Mouse (Mus musculus): Measurements from ENCODE around the gene Cracr2b. TPM values are rescaled to one million over a fixed set of nuclear protein-coding genes. Genes with fewer than 3 reads are reported as not detected.
A peak's percentile ranks its signal among the peaks of the same experiment; 100 is the strongest.

The Cracr2b gene
- polyA plus RNA-seq, 1 experiment from 2014 or later, result 12.7 TPM

DNA sequence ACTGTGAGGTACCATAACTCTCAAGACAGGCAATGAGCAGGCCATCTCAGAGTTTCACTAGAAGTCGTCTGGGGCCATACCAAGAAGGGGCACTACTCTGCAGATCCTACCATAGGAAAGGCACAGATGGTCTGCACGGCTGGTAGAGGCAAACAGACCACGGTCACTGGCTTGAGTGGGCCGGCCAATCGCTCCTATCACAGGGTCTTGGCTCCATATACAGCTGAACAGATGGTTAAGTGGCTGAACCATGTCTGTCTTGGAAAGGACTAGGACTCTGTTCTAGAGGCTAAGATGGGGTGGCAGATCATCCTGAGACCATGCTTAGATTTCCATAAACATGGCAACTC, 41.6 kb downstream of the Cracr2b start:
- H3K4me2 ChIP-seq, result no peak overlapping the region
- no peak overlapping the region for H3K4me3 ChIP-seq
- ATAC-seq (ENCODE audit: insufficient number of reproducible peaks, insufficient read depth, low FRiP score, low TSS enrichment, low read depth), result no peak
- H3K27ac ChIP-seq, result no peak overlapping the region
- no peaks in the 10 kb centered on the region for H3K27me3 ChIP-seq
- no peaks in the 10 kb centered on the region for H3K4me1 ChIP-seq
- H3K9me3 ChIP-seq, result no peaks in the 10 kb centered on the region
- 95% methylated on average over 5 of the region's 5 CpGs for WGBS
- peaks cover 32% of the 10 kb centered on the region for H3K36me3 ChIP-seq
- no peak overlapping the region for H3K9ac ChIP-seq

- no peak for ATAC-seq (ENCODE audit: insufficient number of reproducible peaks, insufficient read depth, low FRiP score, low TSS enrichment, low read depth)
- Histone ChIP-seq H3K4me1 (no peaks in the 10 kb centered on the region), H3K27me3 (no peaks in the 10 kb centered on the region), H3K27ac (no peak overlapping the region), H3K4me3 (no peak overlapping the region), H3K4me2 (no peak overlapping the region), H3K9ac (0 out of 2 replicates have a peak overlapping the region, but pooled peaks have one; percentile 4), H3K9me3 (no peaks in the 10 kb centered on the region), H3K36me3 (peaks cover 31% of the 10 kb centered on the region)
- 86% methylated on average over 2 of the region's 2 CpGs for WGBS
These were observed 45.4 kb downstream of the Cracr2b start for GRCm38 (mm10) chr7:141506278-141506677.

DNA sequence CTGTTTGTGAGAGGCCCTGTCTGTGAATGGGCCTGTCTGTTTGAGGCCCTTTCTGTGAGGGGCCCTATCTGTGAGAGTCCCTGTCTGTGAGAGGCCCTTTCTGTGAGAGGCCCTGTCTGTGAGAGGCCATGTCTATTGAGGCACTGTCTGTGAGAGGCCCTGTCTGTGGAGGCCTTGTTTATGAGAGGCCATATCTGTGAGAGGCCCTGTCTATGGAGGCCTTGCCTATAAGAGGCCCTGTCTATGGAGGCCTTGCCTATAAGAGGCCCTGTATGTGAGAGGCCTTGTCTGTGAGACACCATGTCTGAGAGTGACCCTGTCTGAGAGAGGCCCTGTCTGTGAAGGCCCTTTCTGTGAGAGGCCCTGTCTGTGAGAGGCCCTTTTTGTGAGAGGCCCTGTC, 47.3 kb downstream of the Cracr2b start:
- no peak for ATAC-seq (ENCODE audit: insufficient number of reproducible peaks, insufficient read depth, low FRiP score, low TSS enrichment, low read depth)
- H3K36me3 ChIP-seq, result peaks cover 30% of the 10 kb centered on the region
- H3K9ac ChIP-seq, result peak overlapping the region; percentile 23; the same call in 1 of the 2 replicates
- H3K4me1 ChIP-seq, result no peaks in the 10 kb centered on the region
- no peak overlapping the region for H3K4me3 ChIP-seq
- no peak overlapping the region for H3K27ac ChIP-seq
- H3K4me2 ChIP-seq, result no peak overlapping the region
- no peaks in the 10 kb centered on the region for H3K9me3 ChIP-seq
- H3K27me3 ChIP-seq, result no peaks in the 10 kb centered on the region

DNA sequence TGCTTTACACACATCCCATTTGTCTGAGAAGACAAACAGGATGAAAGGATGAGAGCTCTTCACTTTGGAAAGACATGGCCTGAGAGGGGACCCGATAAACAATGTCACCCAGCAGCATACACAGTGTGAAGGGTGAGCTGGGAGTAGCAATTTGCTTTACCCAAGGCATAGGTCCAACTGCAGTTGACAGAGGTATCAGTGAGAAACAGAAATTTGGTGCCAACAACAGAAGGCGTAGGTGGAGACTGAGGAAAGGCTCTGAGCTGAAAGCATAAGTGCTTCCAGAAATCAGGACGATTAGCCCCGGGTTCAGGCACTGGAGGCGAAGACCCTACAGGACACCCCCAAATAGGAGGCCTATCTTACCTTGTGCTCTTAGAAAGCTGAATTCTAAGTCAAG, 49.3 kb downstream of the Cracr2b start:
- no peak overlapping the region for H3K9ac ChIP-seq
- no peak for ATAC-seq (ENCODE audit: insufficient number of reproducible peaks, insufficient read depth, low FRiP score, low TSS enrichment, low read depth)
- H3K4me3 ChIP-seq, result no peak overlapping the region
- H3K4me2 ChIP-seq, result no peak overlapping the region
- H3K36me3 ChIP-seq, result peaks cover 41% of the 10 kb centered on the region
- H3K27ac ChIP-seq, result no peak overlapping the region
- no peaks in the 10 kb centered on the region for H3K27me3 ChIP-seq
- WGBS, result 92% methylated on average over 5 of the region's 5 CpGs
- no peaks in the 10 kb centered on the region for H3K9me3 ChIP-seq
- H3K4me1 ChIP-seq, result no peaks in the 10 kb centered on the region

DNA sequence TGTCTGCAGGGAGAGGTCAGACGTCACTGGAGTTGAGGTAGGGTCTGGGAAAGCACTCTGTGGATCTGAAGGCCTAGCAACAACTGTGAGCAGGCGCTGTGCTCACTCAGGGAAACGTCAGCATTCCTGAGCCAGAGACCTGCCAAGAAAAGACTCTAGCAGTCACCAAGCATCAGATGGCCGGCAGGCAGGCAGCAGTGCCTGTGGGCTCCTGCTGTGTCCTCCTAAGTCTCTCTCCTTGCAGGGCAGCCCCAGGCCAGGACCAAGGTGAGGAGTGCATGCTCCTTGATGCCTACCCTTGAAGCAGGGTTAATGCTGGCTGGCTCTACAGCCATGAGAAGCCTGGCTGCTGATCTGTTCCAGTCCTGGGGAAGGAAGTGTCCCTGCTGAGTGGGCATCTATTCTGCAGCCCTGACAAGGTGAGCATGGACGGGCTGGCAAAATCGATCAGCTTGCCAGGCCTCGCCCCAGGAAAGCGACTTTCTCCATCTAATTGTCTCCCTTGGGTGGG, 49.8 kb downstream of the Cracr2b start:
- 0 out of 2 replicates have a peak overlapping the region, but pooled peaks have one; percentile 11 for H3K9ac ChIP-seq

More for the DNA sequence above, 49.8 kb downstream of the Cracr2b start:
- Histone ChIP-seq H3K4me1 (no peaks in the 10 kb centered on the region), H3K4me2 (no peak overlapping the region), H3K27ac (no peak overlapping the region), H3K27me3 (no peaks in the 10 kb centered on the region), H3K9me3 (no peaks in the 10 kb centered on the region), H3K36me3 (peaks cover 45% of the 10 kb centered on the region), H3K4me3 (no peak overlapping the region)
- ATAC-seq (ENCODE audit: insufficient number of reproducible peaks, insufficient read depth, low FRiP score, low TSS enrichment, low read depth), result no peak
- 74% methylated on average over 8 of the region's 8 CpGs for WGBS

Other genes with a start within 250 kb of the Cracr2b start
- gene Lmntd2, start 247.0 kb upstream of the Cracr2b start, polyA plus RNA-seq (2015; fragmentation: Nextera tagmentation; extraction: Ambion mirVana), result 2.8 and 3.4 TPM in 2 replicates
- gene Rassf7, start 245.2 kb upstream of the Cracr2b start, polyA plus RNA-seq (2015; fragmentation: Nextera tagmentation; extraction: Ambion mirVana), result 32.9 and 40.0 TPM in 2 replicates
- 78.5 and 82.0 TPM in 2 replicates for gene Phrf1, start 232.3 kb upstream of the Cracr2b start, polyA plus RNA-seq (2015; fragmentation: Nextera tagmentation; extraction: Ambion mirVana)
- gene Irf7, start 194.6 kb upstream of the Cracr2b start, polyA plus RNA-seq (2015; fragmentation: Nextera tagmentation; extraction: Ambion mirVana), result 2.0 and 2.4 TPM in 2 replicates
- 2.0 TPM in 1 of 2 replicates, not detected in the other for gene Cdhr5, start 184.3 kb upstream of the Cracr2b start, polyA plus RNA-seq (2015; fragmentation: Nextera tagmentation; extraction: Ambion mirVana)
- gene Sct, start 182.0 kb upstream of the Cracr2b start, polyA plus RNA-seq (2015; fragmentation: Nextera tagmentation; extraction: Ambion mirVana), result 1.1 and 1.9 TPM in 2 replicates
- 1.3 and 1.7 TPM in 2 replicates for gene Drd4, start 169.1 kb upstream of the Cracr2b start, polyA plus RNA-seq (2015; fragmentation: Nextera tagmentation; extraction: Ambion mirVana)
- 81.1 and 83.3 TPM in 2 replicates for gene Deaf1, start 133.4 kb upstream of the Cracr2b start, polyA plus RNA-seq (2015; fragmentation: Nextera tagmentation; extraction: Ambion mirVana)
- gene Tmem80, start 133.4 kb upstream of the Cracr2b start, polyA plus RNA-seq (2015; fragmentation: Nextera tagmentation; extraction: Ambion mirVana), result 57.7 and 58.0 TPM in 2 replicates
- gene Eps8l2, start 122.2 kb upstream of the Cracr2b start, polyA plus RNA-seq (2015; fragmentation: Nextera tagmentation; extraction: Ambion mirVana), result 12.1 and 13.1 TPM in 2 replicates
- 268 and 277 TPM in 2 replicates for gene Taldo1, start 68.9 kb upstream of the Cracr2b start, polyA plus RNA-seq (2015; fragmentation: Nextera tagmentation; extraction: Ambion mirVana)
- gene Gatd1, start 47.0 kb upstream of the Cracr2b start, polyA plus RNA-seq (2015; fragmentation: Nextera tagmentation; extraction: Ambion mirVana), result 73.2 and 74.2 TPM in 2 replicates
- 2.8 and 3.4 TPM in 2 replicates for gene Cend1, start 31.6 kb upstream of the Cracr2b start, polyA plus RNA-seq (2015; fragmentation: Nextera tagmentation; extraction: Ambion mirVana)
- 32.4 and 35.3 TPM in 2 replicates for gene Slc25a22, start 23.2 kb upstream of the Cracr2b start, polyA plus RNA-seq (2015; fragmentation: Nextera tagmentation; extraction: Ambion mirVana)
- 11.4 and 12.0 TPM in 2 replicates for gene Pidd1, start 17.1 kb upstream of the Cracr2b start, polyA plus RNA-seq (2015; fragmentation: Nextera tagmentation; extraction: Ambion mirVana)
- 1,344 and 1,500 TPM in 2 replicates for gene Rplp2, start 13.7 kb upstream of the Cracr2b start, polyA plus RNA-seq (2015; fragmentation: Nextera tagmentation; extraction: Ambion mirVana)
- gene Pnpla2, start 5.9 kb upstream of the Cracr2b start, polyA plus RNA-seq (2015; fragmentation: Nextera tagmentation; extraction: Ambion mirVana), result 13.4 and 13.5 TPM in 2 replicates
- gene Cd151, start 6.3 kb downstream of the Cracr2b start, polyA plus RNA-seq (2015; fragmentation: Nextera tagmentation; extraction: Ambion mirVana), result 16.5 and 16.6 TPM in 2 replicates
- gene Polr2l, start 14.0 kb downstream of the Cracr2b start, polyA plus RNA-seq (2015; fragmentation: Nextera tagmentation; extraction: Ambion mirVana), result 64.5 and 70.3 TPM in 2 replicates
- gene Tspan4, start 14.1 kb downstream of the Cracr2b start, polyA plus RNA-seq (2015; fragmentation: Nextera tagmentation; extraction: Ambion mirVana), result 46.4 and 55.6 TPM in 2 replicates
- 34.6 and 40.5 TPM in 2 replicates for gene Chid1, start 78.8 kb downstream of the Cracr2b start, polyA plus RNA-seq (2015; fragmentation: Nextera tagmentation; extraction: Ambion mirVana)
- 80.1 and 82.9 TPM in 2 replicates for gene Ap2a2, start 101.1 kb downstream of the Cracr2b start, polyA plus RNA-seq (2015; fragmentation: Nextera tagmentation; extraction: Ambion mirVana)
- 0.18 and 0.30 TPM in 2 replicates for gene Muc6, start 194.2 kb downstream of the Cracr2b start, polyA plus RNA-seq (2015; fragmentation: Nextera tagmentation; extraction: Ambion mirVana)
- 1.4 and 1.7 TPM in 2 replicates for gene Muc2, start 229.2 kb downstream of the Cracr2b start, polyA plus RNA-seq (2015; fragmentation: Nextera tagmentation; extraction: Ambion mirVana)

All from embryonic facial prominence, embryonic 13.5 days (tissue).